ENCODE assay signal across 9 mouse cellular contexts in genomic region chr4:69195645-69196044, GRCm38 (mm10).
A peak's percentile ranks its signal among the peaks of the same experiment; 100 is the strongest.
DNase-seq lines count a peak whose midpoint lies in the region; ATAC-seq and TF ChIP-seq lines count a peak whose summit lies in the region.
"Had no signal": no experiment of that assay in that cellular context is flagged by ENCODE, and none has a peak within 500 bp of the region (broad histone marks: within the 10 kb centered on the region; RNA-seq: fewer than 3 reads in every experiment).

No protein-coding gene starts in this region.

- no peaks in the 10 kb centered on the region for H3K9me3 ChIP-seq in ES-Bruce4 (replicated peaks; ENCODE audit: control insufficient read depth, insufficient read depth, low read length, poor library complexity, severe bottlenecking)
- no peaks in the 10 kb centered on the region for H3K9me3 ChIP-seq in forebrain, embryonic 15.5 days
- H3K9me3 ChIP-seq in liver, embryonic 14.5 days (ENCODE audit: control insufficient read depth, low read length) = no peaks in the 10 kb centered on the region
- H3K9me3 ChIP-seq: G1E had no signal

- DNase-seq in cerebellum, adult 11-12 months = peak; percentile 58
- DNase-seq in heart, postnatal 4 days = peak; percentile 73
- DNase-seq in layer of hippocampus, adult 18-20 months (ENCODE audit: low spot score in 2 of 2) = peak; percentile 72 to 85
- no peak for DNase-seq in liver, embryonic 14.5 days (ENCODE audit: low read depth in 3 of 3, low spot score in 3 of 3)
- DNase-seq in spleen, postnatal 14 days (ENCODE audit: low spot score in 2 of 2) = no peak

- H3K27ac ChIP-seq in ES-Bruce4 (ENCODE audit: insufficient read depth, low read length) = no peak overlapping the region
- H3K27ac ChIP-seq in forebrain, embryonic 15.5 days (replicated peaks) = peak overlapping the region; percentile 62
- no peak overlapping the region for H3K27ac ChIP-seq in liver, embryonic 14.5 days
- 0 out of 2 replicates have a peak overlapping the region, but pooled peaks have one; percentile 63 for H3K27ac ChIP-seq in olfactory bulb, adult 2 months (ENCODE audit: insufficient read depth, low read depth, low read length)

- no peaks in the 10 kb centered on the region for H3K36me3 ChIP-seq in ES-Bruce4 (ENCODE audit: control insufficient read depth, insufficient read depth, low read length, poor library complexity, severe bottlenecking)
- H3K36me3 ChIP-seq in forebrain, embryonic 15.5 days = no peaks in the 10 kb centered on the region
- H3K36me3 ChIP-seq in liver, embryonic 14.5 days (replicated peaks; ENCODE audit: control insufficient read depth, insufficient read depth, low read depth) = no peaks in the 10 kb centered on the region
- H3K36me3 ChIP-seq: G1E had no signal

- TF ChIP-seq POLR2A in ES-Bruce4 (IDR thresholded peaks at IDR 0.05; ENCODE audit: insufficient read depth, low read length) = no peak
- TF ChIP-seq POLR2A in olfactory bulb, adult 2 months (IDR thresholded peaks at IDR 0.05; ENCODE audit: insufficient read depth, low read depth, low read length) = 0 out of 2 replicates have a peak, but pooled peaks have one; percentile 34

- H3K4me1 ChIP-seq in ES-Bruce4 (ENCODE audit: control insufficient read depth, insufficient read depth, low read length) = no peaks in the 10 kb centered on the region
- peaks cover 3% of the 10 kb centered on the region for H3K4me1 ChIP-seq in forebrain, embryonic 15.5 days
- no peaks in the 10 kb centered on the region for H3K4me1 ChIP-seq in liver, embryonic 14.5 days (replicated peaks; ENCODE audit: control insufficient read depth in 2 of 2, insufficient read depth in 2 of 2, low read length in 1 of 2)
- no peaks in the 10 kb centered on the region for H3K4me1 ChIP-seq in olfactory bulb, adult 2 months (ENCODE audit: control insufficient read depth, insufficient read depth, low read length)

- H3K4me2 ChIP-seq in forebrain, embryonic 15.5 days (replicated peaks) = peak overlapping the region; percentile 73
- H3K4me2 ChIP-seq in liver, embryonic 14.5 days (ENCODE audit: low read depth) = no peak overlapping the region

- WGBS in forebrain, embryonic 15.5 days = 1% methylated on average over 13 of the region's 13 CpGs
- 4% methylated on average over 13 of the region's 13 CpGs for WGBS in liver, embryonic 14.5 days (ENCODE audit: insufficient replicate concordance)
- 0% methylated on average over 13 of the region's 13 CpGs for WGBS in olfactory bulb, adult 2 months

- peak; percentile 97 for ATAC-seq in forebrain, embryonic 15.5 days (replicated peaks)
- no peak for ATAC-seq in liver, embryonic 14.5 days (ENCODE audit: insufficient read depth)

- peak; percentile 70 for TF ChIP-seq CTCF in ES-Bruce4 (IDR thresholded peaks at IDR 0.05; ENCODE audit: low read depth, low read length)
- peak; percentile 52 for TF ChIP-seq CTCF in liver, embryonic 14.5 days (IDR thresholded peaks at IDR 0.05; ENCODE audit: low read depth)
- TF ChIP-seq CTCF in olfactory bulb, adult 2 months (IDR thresholded peaks at IDR 0.05; ENCODE audit: insufficient read depth, low read depth, low read length) = peak; percentile 75

- H3K27me3 ChIP-seq in ES-Bruce4 (ENCODE audit: control insufficient read depth, insufficient read depth, low read length, poor library complexity, severe bottlenecking) = no peaks in the 10 kb centered on the region
- no peaks in the 10 kb centered on the region for H3K27me3 ChIP-seq in forebrain, embryonic 15.5 days
- no peaks in the 10 kb centered on the region for H3K27me3 ChIP-seq in liver, embryonic 14.5 days (ENCODE audit: control insufficient read depth, insufficient read depth, low read length)

- H3K4me3 ChIP-seq in ES-Bruce4 (ENCODE audit: low read depth, low read length) = peak overlapping the region; percentile 66
- H3K4me3 ChIP-seq in forebrain, embryonic 15.5 days = peak overlapping the region; percentile 46
- peak overlapping the region in 1 of 2 experiments; percentile 33; a peak in 1 of 4 replicates for H3K4me3 ChIP-seq in liver, embryonic 14.5 days (ENCODE audit: insufficient read depth in 1 of 2, low read depth in 2 of 2, low read length in 2 of 2)
- peak overlapping the region; percentile 48 for H3K4me3 ChIP-seq in olfactory bulb, adult 2 months (ENCODE audit: insufficient read depth, low read depth, low read length)

- no peak overlapping the region for H3K9ac ChIP-seq in ES-Bruce4 (ENCODE audit: low read depth, poor library complexity, severe bottlenecking)
- H3K9ac ChIP-seq in forebrain, embryonic 15.5 days (replicated peaks) = peak overlapping the region; percentile 64
- no peak overlapping the region for H3K9ac ChIP-seq in liver, embryonic 14.5 days (replicated peaks)

- TF ChIP-seq EP300 in ES-Bruce4 (IDR thresholded peaks at IDR 0.05; ENCODE audit: insufficient read depth, low read depth, low read length) = no peak
- TF ChIP-seq EP300 in liver, embryonic 14.5 days (IDR thresholded peaks at IDR 0.05; ENCODE audit: low read depth) = no peak

Comparison
In these comparisons a context has a peak if more than half of its experiments do, and no peak if none do; other contexts are left out.
1. H3K27ac ChIP-seq: peak in forebrain, embryonic 15.5 days (single experiment) and olfactory bulb, adult 2 months (single experiment); none in ES-Bruce4 (single experiment) and liver, embryonic 14.5 days (single experiment).
2. DNase-seq: peak in cerebellum, adult 11-12 months (single experiment), heart, postnatal 4 days (single experiment) and layer of hippocampus, adult 18-20 months (2 of 2); none in liver, embryonic 14.5 days (0 of 3) and spleen, postnatal 14 days (0 of 2).
3. Peak in every context shown above with its lines, with median percentiles within 50 percentile points of each other: CTCF ChIP-seq.